Mouse (Mus musculus) cerebellum, adult 18-20 months (tissue): ENCODE measurements around the gene Ugt1a6a.
"Not testable (repeated sequence)": the region's sequence is repeated elsewhere in the genome, so short reads cannot be mapped to it uniquely, and the experiment has no call there.

Experiments used
- DNase-seq, 2 experiments: peaks; one replicate each; pipeline ENCODE4 v3.0.0; 2021

Ugt1a6a gene

GRCm38 (mm10) chr1:88134457-88135011 is at the start of gene Ugt1a6a:
TSS of gene Ugt1a6a (plus strand) at chr1:88134809.
- DNase-seq = not testable (repeated sequence)

DNA sequence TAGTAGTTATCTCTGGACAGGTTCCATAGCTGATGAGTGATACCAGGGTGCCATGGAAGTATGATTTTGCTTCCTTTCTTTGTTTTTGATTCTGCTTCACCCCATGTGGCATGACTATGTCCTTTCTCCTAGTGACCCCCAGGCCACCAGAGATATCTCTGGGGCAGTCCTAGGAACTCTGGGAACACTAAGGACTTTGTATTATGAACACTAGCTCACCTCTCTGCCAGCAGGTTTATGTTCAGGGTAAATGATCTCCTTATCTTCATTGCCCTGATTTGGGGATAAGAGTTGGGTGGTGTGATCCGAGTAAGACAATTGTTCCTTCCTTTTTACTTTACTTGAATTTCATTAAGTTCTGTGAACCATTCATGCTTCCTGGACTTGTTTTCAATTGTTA is 48.5 kb upstream of the Ugt1a6a start:
- DNase-seq = no peak

- DNase-seq = no peak
Observed at GRCm38 (mm10) chr1:88087513-88087912, 47.1 kb upstream of the Ugt1a6a start, which contains the start of gene Ugt1a8. TSS of gene Ugt1a8 (plus strand) at chr1:88087813.

GRCm38 (mm10) chr1:88092341-88092740 is 42.3 kb upstream of the Ugt1a6a start:
- no peak for DNase-seq

GRCm38 (mm10) chr1:88094270-88094676 is 40.3 kb upstream of the Ugt1a6a start:
- DNase-seq = not testable (repeated sequence)

GRCm38 (mm10) chr1:88094941-88095492 is 39.6 kb upstream of the Ugt1a6a start, which contains the start of gene Ugt1a7c:
TSS of gene Ugt1a7c (plus strand) at chr1:88095062.
- no peak for DNase-seq

DNA sequence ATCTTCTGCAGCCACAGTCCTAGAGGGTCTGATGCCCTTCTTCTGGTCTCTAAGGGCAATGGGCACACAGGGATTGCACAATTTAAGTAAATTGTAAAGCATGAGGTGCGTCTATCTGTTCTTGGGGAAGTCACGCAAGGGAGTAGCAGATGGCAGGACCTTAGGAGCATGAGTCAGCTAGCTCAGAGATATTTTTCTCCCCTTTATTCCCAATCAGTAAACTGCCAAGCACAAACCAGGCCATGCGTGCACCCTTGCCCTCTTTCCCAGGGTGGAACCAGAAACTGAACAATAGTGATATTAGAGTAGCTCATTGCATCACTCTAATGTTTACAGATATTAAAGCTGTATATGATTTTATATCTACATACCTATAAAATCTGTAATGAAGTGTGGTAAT is 36.1 kb upstream of the Ugt1a6a start:
- DNase-seq = not testable (repeated sequence)

- DNase-seq = not testable (repeated sequence)
Observed at GRCm38 (mm10) chr1:88099691-88100090, 34.9 kb upstream of the Ugt1a6a start.

GRCm38 (mm10) chr1:88103019-88103418 is 31.6 kb upstream of the Ugt1a6a start, which contains the start of gene Ugt1a6b:
TSS of gene Ugt1a6b (plus strand) at chr1:88103252.
- not testable (repeated sequence) for DNase-seq

DNA sequence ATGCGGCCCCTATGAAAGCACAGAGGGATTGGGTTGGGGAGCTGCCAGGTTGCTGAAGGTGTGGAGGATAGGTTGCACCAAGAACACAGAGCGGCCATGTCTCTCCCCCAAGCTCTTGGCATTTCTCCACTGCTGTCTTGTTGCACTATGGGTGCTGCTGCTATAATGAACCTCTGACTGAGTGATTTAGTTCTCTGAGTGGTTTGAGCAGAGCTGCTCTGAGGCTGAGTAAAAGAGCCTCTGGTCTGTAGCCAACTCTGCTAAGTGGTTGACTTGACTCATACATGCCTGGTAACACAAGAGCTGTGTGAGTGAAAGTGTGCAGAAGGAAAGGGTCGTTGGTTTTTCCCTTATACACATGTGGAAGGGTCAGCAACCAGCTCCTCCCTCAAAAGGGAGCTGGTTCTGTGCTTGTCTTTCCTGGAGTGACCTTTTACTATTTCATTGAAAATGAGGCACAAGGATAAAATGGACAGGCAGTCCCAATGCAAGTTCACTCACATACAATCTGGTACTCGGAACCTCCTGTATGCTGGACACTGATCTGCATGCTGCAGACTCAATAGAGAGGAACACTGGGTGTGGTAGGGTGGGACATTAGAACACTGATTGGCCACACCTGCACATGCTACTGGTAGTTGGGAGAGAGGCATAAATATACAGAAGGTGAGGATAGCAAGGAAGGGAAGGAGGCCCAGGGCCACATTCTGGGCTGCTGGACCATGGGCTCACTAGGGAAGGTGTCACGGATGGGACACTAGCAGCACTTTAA is 30.7 kb upstream of the Ugt1a6a start:
- not testable (repeated sequence) for DNase-seq

- no peak for DNase-seq
Observed at GRCm38 (mm10) chr1:88104667-88105430, 29.8 kb upstream of the Ugt1a6a start.

GRCm38 (mm10) chr1:88105656-88106055 is 29.0 kb upstream of the Ugt1a6a start:
- no peak for DNase-seq

DNA sequence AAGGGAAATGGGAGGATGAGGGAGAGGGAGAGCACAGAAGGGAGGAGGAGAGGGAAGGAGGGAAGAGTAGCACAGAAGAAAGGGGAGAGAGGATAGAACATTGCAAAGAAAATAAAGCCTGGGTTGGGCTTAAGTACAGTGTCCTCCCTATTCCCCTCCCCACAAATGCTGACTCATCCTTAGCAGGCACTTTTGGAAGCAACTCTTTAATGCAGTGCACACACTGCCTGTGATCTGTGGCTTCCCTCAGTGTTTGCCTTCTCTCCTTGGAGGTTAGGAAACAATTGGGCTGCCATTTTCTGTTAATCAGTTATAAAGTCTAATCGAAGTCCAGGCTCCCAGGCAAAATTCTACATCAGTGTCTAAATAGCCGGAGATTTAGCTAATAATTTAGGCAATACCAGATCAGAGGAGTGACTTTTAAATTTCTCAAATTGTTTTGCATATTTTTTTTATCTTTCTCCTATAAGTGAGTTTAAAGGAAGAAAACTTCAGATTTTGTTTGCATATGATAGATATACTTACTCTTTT is 25.5 kb upstream of the Ugt1a6a start:
- not testable (repeated sequence) for DNase-seq

DNA sequence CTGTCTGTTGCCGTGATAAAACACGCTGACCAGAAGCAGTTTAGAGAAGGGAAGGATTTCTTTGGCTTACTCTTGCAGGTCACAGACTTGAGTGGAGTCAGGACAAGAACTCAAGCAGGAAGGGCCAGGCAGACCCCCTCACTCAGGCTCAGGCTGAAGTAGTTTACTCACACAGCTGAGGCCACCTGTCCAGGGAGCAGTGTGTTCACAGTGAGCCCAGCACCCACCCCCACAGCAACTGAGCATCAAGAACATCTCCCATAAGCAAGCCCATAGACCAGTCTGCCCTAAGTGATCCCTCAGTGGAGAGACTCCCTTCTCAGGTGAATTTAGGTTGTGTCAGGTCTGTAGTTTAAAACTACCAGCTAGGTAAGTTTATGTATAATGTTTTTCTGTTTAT is 25.0 kb upstream of the Ugt1a6a start:
- not testable (repeated sequence) for DNase-seq

DNA sequence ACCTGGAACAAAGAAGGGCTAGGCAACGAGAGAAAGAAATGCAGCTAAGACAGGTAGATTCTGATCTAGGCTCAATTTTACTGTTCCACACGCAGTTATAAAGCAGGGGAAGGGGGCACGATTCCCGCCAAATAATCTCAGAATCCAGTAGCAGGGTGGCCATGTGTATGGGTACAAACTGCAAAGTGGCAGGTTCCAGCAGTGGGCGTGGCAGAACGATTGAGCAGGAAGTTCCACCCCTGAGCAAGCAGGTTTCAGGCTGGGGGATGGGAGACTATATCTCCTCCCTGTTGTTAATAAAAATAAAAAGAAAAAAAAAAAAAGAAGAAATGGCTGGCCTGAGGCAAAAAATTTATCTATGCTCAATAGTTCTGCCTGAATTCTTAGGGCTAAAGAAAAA is 21.8 kb upstream of the Ugt1a6a start:
- not testable (repeated sequence) for DNase-seq

- not testable (repeated sequence) for DNase-seq
Observed at GRCm38 (mm10) chr1:88120550-88120949, 14.1 kb upstream of the Ugt1a6a start.

- DNase-seq = peak in 1 of 2 experiments; percentile 6
Observed at GRCm38 (mm10) chr1:88121521-88121920, 13.1 kb upstream of the Ugt1a6a start.

- not testable (repeated sequence) for DNase-seq
Observed at GRCm38 (mm10) chr1:88125827-88126360, 8.7 kb upstream of the Ugt1a6a start.

- not testable (repeated sequence) for DNase-seq
Observed at GRCm38 (mm10) chr1:88129091-88129490, 5.5 kb upstream of the Ugt1a6a start.

DNA sequence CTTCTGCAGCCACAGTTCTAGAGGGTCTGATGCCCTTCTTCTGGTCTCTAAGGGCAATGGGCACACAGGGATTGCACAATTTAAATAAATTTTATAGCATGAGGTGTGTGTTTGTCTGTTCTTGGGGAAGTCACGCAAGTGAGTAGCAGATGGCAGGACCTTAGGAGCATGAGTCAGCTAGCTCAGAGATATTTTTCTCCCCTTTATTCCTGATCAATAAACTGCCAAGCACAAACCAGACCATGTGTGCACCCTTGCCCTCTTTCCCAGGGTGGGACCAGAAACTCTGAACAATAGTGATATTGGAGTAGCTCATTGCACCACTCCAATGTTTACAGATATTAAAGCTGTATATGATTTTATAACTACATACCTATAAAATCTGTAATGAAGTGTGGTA is 4.4 kb upstream of the Ugt1a6a start:
- not testable (repeated sequence) for DNase-seq

DNA sequence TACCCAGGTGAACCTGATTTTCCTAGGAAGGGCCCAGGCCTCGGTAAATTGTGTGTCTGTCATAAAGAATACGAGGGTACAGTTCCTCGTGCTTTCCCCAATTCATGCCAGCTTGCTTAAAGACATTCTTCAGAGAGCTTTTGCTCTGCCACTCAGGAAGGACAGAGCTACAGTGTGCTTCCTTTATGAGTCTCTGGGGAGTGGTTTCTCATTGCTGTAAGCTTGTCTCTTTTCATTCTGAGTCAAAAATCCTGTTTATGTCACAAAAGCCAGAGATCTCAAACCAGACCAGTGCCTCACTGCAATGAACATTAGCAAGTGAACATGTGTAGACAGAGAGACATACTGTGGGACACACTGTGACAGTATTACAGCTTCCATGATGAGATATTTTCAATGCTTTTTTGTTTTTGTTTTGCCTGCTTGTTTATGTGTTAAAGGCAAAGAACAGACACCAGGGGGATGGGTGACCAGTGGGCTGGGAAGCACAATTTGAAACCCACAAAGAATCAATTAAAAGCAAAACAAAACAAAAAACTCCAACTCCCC is 627 bp upstream of the Ugt1a6a start:
- DNase-seq = no peak
